Mouse (Mus musculus): ENCODE data around the gene Jtb.

- TF ChIP-seq CTCF (IDR thresholded peaks at IDR 0.05; ENCODE audit: control insufficient read depth, insufficient read depth, insufficient read length) (no peak), MYOG (IDR thresholded peaks at IDR 0.05; ENCODE audit: control insufficient read depth, extremely low read depth, insufficient read length) (no peak), MAX (IDR thresholded peaks at IDR 0.05) (no peak), USF1 (IDR thresholded peaks at IDR 0.05; ENCODE audit: low read depth) (no peak)
These were observed 39.4 kb downstream of the Jtb start for GRCm38 (mm10) chr3:90270784-90271183.
